Mouse (Mus musculus): ENCODE results near the gene Shisa4. TPM values are rescaled to one million over a fixed set of nuclear protein-coding genes. Genes with fewer than 3 reads are reported as not detected.

Shisa4 gene
- polyA plus RNA-seq, 1 experiment from 2014 or later, result 25.4 TPM

- H3K4me1 ChIP-seq (replicated peaks; ENCODE audit: control insufficient read depth, insufficient read depth, low read length), result peaks cover 9% of the 10 kb centered on the region
- H3K4me3 ChIP-seq (ENCODE audit: low read length), result no peak overlapping the region
- no peak overlapping the region for H3K9ac ChIP-seq (ENCODE audit: low read length)
- H3K27ac ChIP-seq (ENCODE audit: low read length), result peak overlapping the region; percentile 88
- H3K27me3 ChIP-seq (ENCODE audit: control insufficient read depth, insufficient read depth, low read depth, low read length), result no peaks in the 10 kb centered on the region
- no peaks in the 10 kb centered on the region for H3K9me3 ChIP-seq (ENCODE audit: control insufficient read depth, low read length)
- peak overlapping the region; percentile 4; the same call in 1 of the 2 replicates for H3K4me2 ChIP-seq (ENCODE audit: low read depth, low read length)
- 28% methylated on average over 4 of the region's 4 CpGs for WGBS
- ATAC-seq (ENCODE audit: low read depth), result peak; percentile 84
- H3K36me3 ChIP-seq (ENCODE audit: control insufficient read depth, insufficient read depth, low read length), result no peaks in the 10 kb centered on the region
These were observed 27.4 kb downstream of the Shisa4 start for GRCm38 (mm10) chr1:135347498-135348169.

DNA sequence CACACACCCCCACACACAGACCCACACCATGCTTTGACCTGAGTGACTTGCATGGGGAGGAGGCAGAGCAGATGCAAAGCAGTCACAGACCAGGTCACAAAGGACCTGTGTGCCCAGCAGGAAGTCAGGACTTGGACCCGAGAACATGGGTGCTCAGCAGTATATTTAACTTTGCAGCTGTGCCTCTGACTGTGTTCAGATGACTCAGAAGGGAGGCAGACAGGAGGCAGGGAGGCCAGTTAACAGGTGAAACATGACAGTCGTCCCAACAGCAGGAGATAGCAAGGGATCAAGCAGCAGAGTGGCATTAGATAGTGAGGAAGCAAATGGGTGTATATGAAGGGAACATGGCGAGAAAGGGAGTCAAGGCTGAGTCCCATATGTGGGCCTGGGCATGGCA lies 28.1 kb downstream of the Shisa4 start:
- 58% methylated on average over 3 of the region's 3 CpGs for WGBS
- ATAC-seq (ENCODE audit: low read depth), result no peak
- H3K9ac ChIP-seq (ENCODE audit: low read length), result no peak overlapping the region
- H3K9me3 ChIP-seq (ENCODE audit: control insufficient read depth, low read length), result no peaks in the 10 kb centered on the region
- peak overlapping the region; percentile 88 for H3K27ac ChIP-seq (ENCODE audit: low read length)
- no peaks in the 10 kb centered on the region for H3K27me3 ChIP-seq (ENCODE audit: control insufficient read depth, insufficient read depth, low read depth, low read length)
- H3K4me3 ChIP-seq (ENCODE audit: low read length), result no peak overlapping the region
- no peak overlapping the region for H3K4me2 ChIP-seq (ENCODE audit: low read depth, low read length)
- no peaks in the 10 kb centered on the region for H3K36me3 ChIP-seq (ENCODE audit: control insufficient read depth, insufficient read depth, low read length)
- peaks cover 9% of the 10 kb centered on the region for H3K4me1 ChIP-seq (replicated peaks; ENCODE audit: control insufficient read depth, insufficient read depth, low read length)

DNA sequence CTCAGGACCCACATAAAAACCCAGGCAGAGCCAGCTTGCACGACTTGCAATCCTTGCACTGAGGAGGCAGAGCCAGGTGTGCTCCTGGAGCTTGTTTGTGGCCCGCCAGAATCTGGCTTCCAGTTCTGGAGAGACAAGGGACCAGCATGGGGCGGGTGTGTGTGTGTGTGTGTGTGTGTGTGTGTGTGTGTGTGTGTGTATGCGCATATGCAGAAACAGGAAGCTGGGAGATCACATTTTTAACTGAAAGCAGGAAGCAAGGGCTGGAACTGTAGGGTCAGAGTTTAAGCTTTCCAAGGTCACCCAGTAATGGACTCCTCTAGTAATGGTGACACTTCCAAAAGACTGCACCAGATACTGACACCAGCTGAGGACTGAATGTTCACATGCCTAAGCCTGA lies 31.0 kb downstream of the Shisa4 start:
- no peak overlapping the region for H3K27ac ChIP-seq (ENCODE audit: low read length)
- peaks cover 9% of the 10 kb centered on the region for H3K4me1 ChIP-seq (replicated peaks; ENCODE audit: control insufficient read depth, insufficient read depth, low read length)
- H3K9me3 ChIP-seq (ENCODE audit: control insufficient read depth, low read length), result no peaks in the 10 kb centered on the region
- WGBS, result 54% methylated on average over 4 of the region's 4 CpGs
- H3K9ac ChIP-seq (ENCODE audit: low read length), result no peak overlapping the region
- no peaks in the 10 kb centered on the region for H3K36me3 ChIP-seq (ENCODE audit: control insufficient read depth, insufficient read depth, low read length)
- no peak overlapping the region for H3K4me2 ChIP-seq (ENCODE audit: low read depth, low read length)
- H3K27me3 ChIP-seq (ENCODE audit: control insufficient read depth, insufficient read depth, low read depth, low read length), result no peaks in the 10 kb centered on the region
- no peak for ATAC-seq (ENCODE audit: low read depth)
- no peak overlapping the region for H3K4me3 ChIP-seq (ENCODE audit: low read length)

- Histone ChIP-seq H3K27me3 (ENCODE audit: control insufficient read depth, insufficient read depth, low read depth, low read length) (no peaks in the 10 kb centered on the region), H3K36me3 (ENCODE audit: control insufficient read depth, insufficient read depth, low read length) (no peaks in the 10 kb centered on the region), H3K27ac (ENCODE audit: low read length) (0 out of 2 replicates have a peak overlapping the region, but pooled peaks have one; percentile 3), H3K4me2 (ENCODE audit: low read depth, low read length) (no peak overlapping the region), H3K4me1 (replicated peaks; ENCODE audit: control insufficient read depth, insufficient read depth, low read length) (no peaks in the 10 kb centered on the region; the same call in 1 of the 2 replicates), H3K9me3 (ENCODE audit: control insufficient read depth, low read length) (no peaks in the 10 kb centered on the region), H3K9ac (ENCODE audit: low read length) (no peak overlapping the region), H3K4me3 (ENCODE audit: low read length) (no peak overlapping the region)
- WGBS, result 55% methylated on average over 8 of the region's 8 CpGs
- ATAC-seq (ENCODE audit: low read depth), result no peak
These were observed 33.1 kb downstream of the Shisa4 start for GRCm38 (mm10) chr1:135341947-135342346.

GRCm38 (mm10) chr1:135330578-135330977 lies 44.5 kb downstream of the Shisa4 start:
- H3K9me3 ChIP-seq (ENCODE audit: control insufficient read depth, low read length), result no peaks in the 10 kb centered on the region
- H3K27me3 ChIP-seq (ENCODE audit: control insufficient read depth, insufficient read depth, low read depth, low read length), result no peaks in the 10 kb centered on the region
- no peaks in the 10 kb centered on the region for H3K4me1 ChIP-seq (replicated peaks; ENCODE audit: control insufficient read depth, insufficient read depth, low read length)
- no peak overlapping the region for H3K27ac ChIP-seq (ENCODE audit: low read length)
- no peak overlapping the region for H3K9ac ChIP-seq (ENCODE audit: low read length)
- WGBS, result 60% methylated on average over 6 of the region's 6 CpGs
- no peaks in the 10 kb centered on the region for H3K36me3 ChIP-seq (ENCODE audit: control insufficient read depth, insufficient read depth, low read length)
- no peak overlapping the region for H3K4me3 ChIP-seq (ENCODE audit: low read length)
- no peak overlapping the region for H3K4me2 ChIP-seq (ENCODE audit: low read depth, low read length)
- ATAC-seq (ENCODE audit: low read depth), result no peak

GRCm38 (mm10) chr1:135328368-135328767 lies 46.7 kb downstream of the Shisa4 start:
- Histone ChIP-seq H3K9me3 (ENCODE audit: control insufficient read depth, low read length) (no peaks in the 10 kb centered on the region), H3K9ac (ENCODE audit: low read length) (0 out of 2 replicates have a peak overlapping the region, but pooled peaks have one; percentile 18), H3K4me2 (ENCODE audit: low read depth, low read length) (no peak overlapping the region), H3K27ac (ENCODE audit: low read length) (no peak overlapping the region), H3K4me3 (ENCODE audit: low read length) (no peak overlapping the region), H3K36me3 (ENCODE audit: control insufficient read depth, insufficient read depth, low read length) (no peaks in the 10 kb centered on the region), H3K4me1 (replicated peaks; ENCODE audit: control insufficient read depth, insufficient read depth, low read length) (peaks cover 10% of the 10 kb centered on the region; the same call in 1 of the 2 replicates), H3K27me3 (ENCODE audit: control insufficient read depth, insufficient read depth, low read depth, low read length) (no peaks in the 10 kb centered on the region)
- 50% methylated on average over 5 of the region's 5 CpGs for WGBS
- no peak for ATAC-seq (ENCODE audit: low read depth)

- Histone ChIP-seq H3K4me3 (ENCODE audit: low read length) (no peak overlapping the region; the same call in 1 of the 2 replicates), H3K4me2 (ENCODE audit: low read depth, low read length) (0 out of 2 replicates have a peak overlapping the region, but pooled peaks have one; percentile 54), H3K9me3 (ENCODE audit: control insufficient read depth, low read length) (no peaks in the 10 kb centered on the region), H3K27me3 (ENCODE audit: control insufficient read depth, insufficient read depth, low read depth, low read length) (no peaks in the 10 kb centered on the region), H3K4me1 (replicated peaks; ENCODE audit: control insufficient read depth, insufficient read depth, low read length) (peaks cover 10% of the 10 kb centered on the region; the same call in 1 of the 2 replicates), H3K27ac (ENCODE audit: low read length) (no peak overlapping the region), H3K36me3 (ENCODE audit: control insufficient read depth, insufficient read depth, low read length) (no peaks in the 10 kb centered on the region), H3K9ac (ENCODE audit: low read length) (no peak overlapping the region; the same call in 1 of the 2 replicates)
- no peak for ATAC-seq (ENCODE audit: low read depth)
- 80% methylated on average over 2 of the region's 2 CpGs for WGBS
These were observed 49.1 kb downstream of the Shisa4 start for GRCm38 (mm10) chr1:135325934-135326333.

DNA sequence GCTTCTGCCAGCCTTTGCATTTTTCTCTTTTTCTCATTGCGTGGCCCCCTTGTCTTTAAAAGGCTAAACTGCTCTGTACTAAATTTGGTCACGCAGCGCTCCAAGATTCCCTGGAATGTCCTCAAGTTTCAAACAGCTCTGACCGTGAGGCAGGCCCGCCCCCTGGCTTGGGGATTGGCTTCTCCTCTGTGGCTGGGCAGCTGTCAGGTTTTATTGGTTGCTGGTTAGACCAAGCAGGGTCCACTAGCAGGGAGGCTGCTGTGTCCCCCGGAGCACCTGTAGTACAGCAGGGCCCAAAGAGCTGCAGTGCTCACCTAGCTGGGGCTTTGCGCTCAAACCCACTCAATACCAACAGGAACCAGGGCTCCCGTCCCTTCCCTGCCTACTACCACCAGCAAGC lies 50.5 kb downstream of the Shisa4 start, which contains the start of gene Lmod1:
Gene Lmod1 (plus strand): TSS at position 237 of the 400 bp plus-strand sequence.
- Histone ChIP-seq H3K27ac (ENCODE audit: low read length) (peak within 1 kb of the TSS; percentile 76), H3K4me3 (ENCODE audit: low read length) (peak within 1 kb of the TSS; percentile 34)
- ATAC-seq (ENCODE audit: low read depth), result peak; percentile 95

DNA sequence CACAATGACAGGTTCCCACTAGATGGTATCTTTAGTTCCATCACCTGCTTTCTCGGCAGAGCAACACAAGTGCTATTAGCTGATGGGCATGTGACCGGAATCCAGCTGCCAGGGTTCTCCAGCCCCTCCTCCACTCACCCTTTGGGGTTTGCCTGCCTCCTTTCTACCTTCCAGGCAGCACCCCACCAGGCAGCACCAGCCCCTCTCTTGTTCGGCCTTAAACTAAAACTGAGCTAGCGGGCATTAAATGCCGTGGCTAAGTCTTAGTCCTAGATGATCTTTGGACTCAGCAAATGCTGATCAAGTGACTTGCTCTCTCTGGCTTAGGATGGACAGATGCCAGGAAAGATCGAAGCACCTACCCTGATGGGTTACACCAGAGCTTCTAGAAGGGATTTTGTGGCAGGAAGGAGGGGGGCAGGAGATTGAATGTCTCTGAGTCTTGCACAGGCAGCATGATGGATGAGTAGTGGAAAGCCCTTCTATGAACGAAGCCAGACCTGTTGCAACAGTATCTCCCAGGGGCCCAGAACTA lies 51.6 kb downstream of the Shisa4 start:
- ATAC-seq (ENCODE audit: low read depth), result no peak
- Histone ChIP-seq H3K4me1 (replicated peaks; ENCODE audit: control insufficient read depth, insufficient read depth, low read length) (peaks cover 10% of the 10 kb centered on the region; the same call in 1 of the 2 replicates), H3K27me3 (ENCODE audit: control insufficient read depth, insufficient read depth, low read depth, low read length) (no peaks in the 10 kb centered on the region), H3K4me3 (ENCODE audit: low read length) (no peak overlapping the region), H3K36me3 (ENCODE audit: control insufficient read depth, insufficient read depth, low read length) (no peaks in the 10 kb centered on the region), H3K9ac (ENCODE audit: low read length) (no peak overlapping the region), H3K4me2 (ENCODE audit: low read depth, low read length) (no peak overlapping the region), H3K27ac (ENCODE audit: low read length) (no peak overlapping the region), H3K9me3 (ENCODE audit: control insufficient read depth, low read length) (no peaks in the 10 kb centered on the region)
- WGBS, result 77% methylated on average over 7 of the region's 7 CpGs

More for the DNA sequence above, 50.5 kb downstream of the Shisa4 start, which contains the start of gene Lmod1:
- peaks cover 10% of the 10 kb centered on the region; the same call in 1 of the 2 replicates for H3K4me1 ChIP-seq (replicated peaks; ENCODE audit: control insufficient read depth, insufficient read depth, low read length)
- WGBS, result 10% methylated on average over 8 of the region's 8 CpGs
- no peaks in the 10 kb centered on the region for H3K27me3 ChIP-seq (ENCODE audit: control insufficient read depth, insufficient read depth, low read depth, low read length)
- peak within 1 kb of the TSS; percentile 57 for H3K9ac ChIP-seq (ENCODE audit: low read length)
- H3K36me3 ChIP-seq (ENCODE audit: control insufficient read depth, insufficient read depth, low read length), result no peaks in the 10 kb centered on the region
- H3K9me3 ChIP-seq (ENCODE audit: control insufficient read depth, low read length), result no peaks in the 10 kb centered on the region
- peak within 1 kb of the TSS; percentile 54 for H3K4me2 ChIP-seq (ENCODE audit: low read depth, low read length)
